Comparison of ENCODE assay signal across 7 mouse cellular contexts in genomic region chr7:55737125-55737912, GRCm38 (mm10). TPM values are rescaled to one million over a fixed set of nuclear protein-coding genes. Genes with fewer than 3 reads are reported as not detected.
DNase-seq lines count a peak whose midpoint lies in the region.

No protein-coding gene starts in this region.

- DNase-seq in 3T3-L1 (ENCODE audit: low read depth, low spot score): peak; percentile 26
- peak; percentile 69 for DNase-seq in A20 (ENCODE audit: low read depth, low spot score)
- peak; percentile 65 to 69 for DNase-seq in cerebellum, adult 18-20 months
- peak; percentile 46 to 81 for DNase-seq in frontal cortex, adult 2 months (ENCODE audit: extremely low spot score in 1 of 2, low spot score in 1 of 2)
- peak; percentile 73 to 85 for DNase-seq in layer of hippocampus, adult 18-20 months (ENCODE audit: low spot score in 2 of 2)
- DNase-seq in mesoderm, embryonic 11.5 days (ENCODE audit: low read depth, low spot score): peak; percentile 21
- DNase-seq in urinary bladder, postnatal 10 days (ENCODE audit: low spot score): no peak

RNA-seq across cellular contexts. Expression of gene Siglech, which starts 30.7 kb away (rescaled TPM):
- polyA plus RNA-seq in frontal cortex, adult 2 months (2012; rRNA removed): 20.5 and 33.1 TPM in 2 replicates
- total RNA-seq in layer of hippocampus, adult 18-20 months (2021): 10 to 100 TPM; 12.3 to 13.0 TPM

RNA-seq across cellular contexts. Expression of gene Tubgcp5, which starts 56.6 kb away (rescaled TPM):
- 20.6 and 25.0 TPM in 2 replicates for polyA plus RNA-seq in frontal cortex, adult 2 months (2012; rRNA removed)
- total RNA-seq in layer of hippocampus, adult 18-20 months (2021): 10 to 100 TPM; 25.1 to 27.2 TPM
